Mouse (Mus musculus) forebrain, embryonic 10.5 days (tissue): ENCODE measurements around the gene Tanc2. TPM values are rescaled to one million over a fixed set of nuclear protein-coding genes. Genes with fewer than 3 reads are reported as not detected.

Experiments
- DNase-seq: peaks from one replicate; pipeline ENCODE4 v3.0.0-alpha.2; 2017; ENCODE audit warnings: low spot score; ENCODE audit errors: extremely low spot score
- H3K27ac ChIP-seq: fragments of 300-500 bp; sonication (generic); 2 replicates; pipeline ENCODE4 v1.5.1; 2016; ENCODE audit warnings: mild to moderate bottlenecking
- H3K27me3 ChIP-seq: fragments of 300-500 bp; sonication (generic); 2 replicates; pipeline ENCODE4 v1.6.1; 2016; ENCODE audit warnings: mild to moderate bottlenecking; ENCODE audit not compliant: poor library complexity, severe bottlenecking
- H3K36me3 ChIP-seq: fragments of 300-500 bp; sonication (generic); replicated peaks from 2 replicates; pipeline ENCODE4 v1.6.1; 2016; ENCODE audit warnings: mild to moderate bottlenecking, moderate library complexity
- H3K4me1 ChIP-seq: fragments of 300-500 bp; sonication (generic); 2 replicates; pipeline ENCODE4 v1.6.1; 2016
- H3K4me3 ChIP-seq: fragments of 300-500 bp; sonication (generic); 2 replicates; pipeline ENCODE4 v1.5.1; 2016; ENCODE audit warnings: mild to moderate bottlenecking, moderate library complexity
- H3K9me3 ChIP-seq: fragments of 300-500 bp; sonication (generic); 2 replicates; pipeline ENCODE4 v1.6.1; 2016; ENCODE audit warnings: mild to moderate bottlenecking, moderate library complexity
- WGBS: fragments of 180-500 bp; shearing (Covaris S2); methylation state at CpG from one replicate; pipeline ENCODE4 v1.1.7; 2016; 5-methylcytosine and 5-hydroxymethylcytosine counted together
- polyA plus RNA-seq: library from polyadenylated mRNA; unstranded; fragments of >200 nt; fragmentation: Nextera tagmentation; extraction: Ambion mirVana; gene quantifications from 2 replicates; pipeline ENCODE4 v1.2.1, GENCODE M21; 2016

Tanc2 gene
- polyA plus RNA-seq, 1 experiment from 2014 or later: 5.7 TPM

- DNase-seq: peak; percentile 44
- Histone ChIP-seq H3K27ac (peak overlapping the region; percentile 82), H3K27me3 (peaks cover 50% of the 10 kb centered on the region), H3K36me3 (no peaks in the 10 kb centered on the region), H3K4me1 (peaks cover 54% of the 10 kb centered on the region), H3K9me3 (no peaks in the 10 kb centered on the region), H3K4me3 (peak overlapping the region; percentile 84)
- WGBS: 6% methylated on average over 47 of the region's 47 CpGs
Measured at GRCm38 (mm10) chr11:105943133-105944102, 353.6 kb downstream of the Tanc2 start.

GRCm38 (mm10) chr11:105944126-105944621, 354.4 kb downstream of the Tanc2 start:
- under 1% methylated on average over 59 of the region's 59 CpGs for WGBS
- Histone ChIP-seq H3K27ac (peak overlapping the region; percentile 82), H3K27me3 (peaks cover 50% of the 10 kb centered on the region)

GRCm38 (mm10) chr11:105944770-105945672, 355.2 kb downstream of the Tanc2 start:
- WGBS: 84% methylated on average over 16 of the region's 16 CpGs
- 0 out of 2 replicates have a peak overlapping the region, but pooled peaks have one; percentile 82 for H3K27ac ChIP-seq
- peak overlapping the region; percentile 84 for H3K4me3 ChIP-seq
- peaks cover 50% of the 10 kb centered on the region for H3K27me3 ChIP-seq
- H3K36me3 ChIP-seq: no peaks in the 10 kb centered on the region
- DNase-seq: no peak
- peaks cover 48% of the 10 kb centered on the region for H3K4me1 ChIP-seq
- H3K9me3 ChIP-seq: no peaks in the 10 kb centered on the region

More at GRCm38 (mm10) chr11:105944126-105944621, 354.4 kb downstream of the Tanc2 start:
- no peaks in the 10 kb centered on the region for H3K9me3 ChIP-seq
- peak; percentile 71 for DNase-seq
- no peaks in the 10 kb centered on the region for H3K36me3 ChIP-seq
- H3K4me3 ChIP-seq: peak overlapping the region; percentile 84
- peaks cover 49% of the 10 kb centered on the region for H3K4me1 ChIP-seq

- no peak overlapping the region for H3K27ac ChIP-seq
- DNase-seq: no peak
Measured at GRCm38 (mm10) chr11:105946694-105947154, 356.9 kb downstream of the Tanc2 start.

GRCm38 (mm10) chr11:105948255-105948654, 358.5 kb downstream of the Tanc2 start:
- Histone ChIP-seq H3K4me3 (no peak overlapping the region), H3K27ac (no peak overlapping the region), H3K27me3 (peaks cover 25% of the 10 kb centered on the region), H3K9me3 (no peaks in the 10 kb centered on the region), H3K4me1 (peaks cover 30% of the 10 kb centered on the region), H3K36me3 (no peaks in the 10 kb centered on the region)
- 77% methylated on average over 2 of the region's 2 CpGs for WGBS
- no peak for DNase-seq

More at GRCm38 (mm10) chr11:105946694-105947154, 356.9 kb downstream of the Tanc2 start:
- 49% methylated on average over 11 of the region's 11 CpGs for WGBS
- Histone ChIP-seq H3K27me3 (peaks cover 41% of the 10 kb centered on the region), H3K4me3 (no peak overlapping the region), H3K4me1 (peaks cover 42% of the 10 kb centered on the region), H3K9me3 (no peaks in the 10 kb centered on the region), H3K36me3 (no peaks in the 10 kb centered on the region)

- H3K9me3 ChIP-seq: no peaks in the 10 kb centered on the region
Measured at GRCm38 (mm10) chr11:105950519-105950918, 360.7 kb downstream of the Tanc2 start.

GRCm38 (mm10) chr11:105951601-105952044, 361.8 kb downstream of the Tanc2 start:
- no peaks in the 10 kb centered on the region for H3K27me3 ChIP-seq
- no peaks in the 10 kb centered on the region for H3K9me3 ChIP-seq
- H3K36me3 ChIP-seq: no peaks in the 10 kb centered on the region
- WGBS: 45% methylated on average over 3 of the region's 3 CpGs
- no peak overlapping the region for H3K27ac ChIP-seq
- H3K4me3 ChIP-seq: no peak overlapping the region
- H3K4me1 ChIP-seq: peaks cover 19% of the 10 kb centered on the region
- DNase-seq: no peak

More at GRCm38 (mm10) chr11:105950519-105950918, 360.7 kb downstream of the Tanc2 start:
- 81% methylated on average over 4 of the region's 4 CpGs for WGBS
- H3K27me3 ChIP-seq: peaks cover 6% of the 10 kb centered on the region
- DNase-seq: no peak
- no peak overlapping the region for H3K27ac ChIP-seq
- H3K4me3 ChIP-seq: no peak overlapping the region
- no peaks in the 10 kb centered on the region for H3K36me3 ChIP-seq
- peaks cover 9% of the 10 kb centered on the region for H3K4me1 ChIP-seq

GRCm38 (mm10) chr11:105952111-105952510, 362.3 kb downstream of the Tanc2 start:
- DNase-seq: no peak
- Histone ChIP-seq H3K4me3 (no peak overlapping the region), H3K4me1 (peaks cover 24% of the 10 kb centered on the region), H3K36me3 (no peaks in the 10 kb centered on the region), H3K27ac (no peak overlapping the region), H3K9me3 (no peaks in the 10 kb centered on the region), H3K27me3 (no peaks in the 10 kb centered on the region)
- WGBS: 87% methylated on average over 9 of the region's 9 CpGs

GRCm38 (mm10) chr11:105952911-105953386, 363.2 kb downstream of the Tanc2 start, which contains the start of gene Cyb561:
Gene Cyb561, minus strand, starts transcription at chr11:105953336.
- Histone ChIP-seq H3K27ac (no peak within 1 kb of the TSS; the same call in 1 of the 2 replicates), H3K27me3 (no peaks in the 10 kb centered on the region), H3K9me3 (no peaks in the 10 kb centered on the region), H3K4me3 (no peak within 1 kb of the TSS), H3K4me1 (peaks cover 29% of the 10 kb centered on the region), H3K36me3 (no peaks in the 10 kb centered on the region)
- 79% methylated on average over 12 of the region's 12 CpGs for WGBS
- DNase-seq: no peak

- DNase-seq: no peak
- no peaks in the 10 kb centered on the region for H3K9me3 ChIP-seq
- WGBS: 87% methylated on average over 6 of the region's 6 CpGs
- H3K27ac ChIP-seq: no peak overlapping the region; the same call in 1 of the 2 replicates
- no peaks in the 10 kb centered on the region for H3K27me3 ChIP-seq
- H3K4me1 ChIP-seq: peaks cover 29% of the 10 kb centered on the region
- no peaks in the 10 kb centered on the region for H3K36me3 ChIP-seq
- H3K4me3 ChIP-seq: no peak overlapping the region
Measured at GRCm38 (mm10) chr11:105953402-105953801, 363.6 kb downstream of the Tanc2 start.

- no peak overlapping the region for H3K4me3 ChIP-seq
- H3K36me3 ChIP-seq: no peaks in the 10 kb centered on the region
- H3K27ac ChIP-seq: no peak overlapping the region
- H3K9me3 ChIP-seq: no peaks in the 10 kb centered on the region
- H3K4me1 ChIP-seq: peaks cover 27% of the 10 kb centered on the region
- DNase-seq: no peak
- no peaks in the 10 kb centered on the region for H3K27me3 ChIP-seq
- WGBS: 92% methylated on average over 28 of the region's 28 CpGs
Measured at GRCm38 (mm10) chr11:105955815-105956430, 366.1 kb downstream of the Tanc2 start.
